17 mouse cellular contexts compared by ENCODE assay signal in the genomic region with DNA sequence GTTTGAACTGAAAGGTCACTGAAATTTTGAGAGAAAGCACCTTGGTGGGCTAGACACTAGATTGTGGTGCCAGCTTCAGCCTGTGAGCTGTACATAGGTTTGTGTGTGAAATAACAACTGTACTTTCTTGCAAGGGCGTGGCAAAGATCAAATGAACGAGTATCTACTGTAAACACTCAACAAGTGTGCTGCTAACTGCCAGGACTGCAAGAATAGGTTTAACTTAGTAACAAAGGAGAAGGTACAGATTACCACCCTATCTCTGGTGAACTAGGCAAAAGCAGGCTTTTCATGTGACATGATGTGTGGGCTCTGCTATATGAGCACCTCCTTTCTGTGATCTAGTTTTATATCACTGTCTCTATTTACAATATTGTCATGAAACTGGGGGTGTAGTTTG.
"Had no signal": no experiment of that assay in that cellular context is flagged by ENCODE, and none has a peak within 500 bp of the region (broad histone marks: within the 10 kb centered on the region; RNA-seq: fewer than 3 reads in every experiment).

No protein-coding gene starts in this region.

- H3K4me3 ChIP-seq: limb, embryonic 15.5 days; myocyte; neural tube, embryonic 15.5 days; stomach, embryonic 15.5 days had no signal

- H3K9me3 ChIP-seq: limb, embryonic 15.5 days; neural tube, embryonic 15.5 days; stomach, embryonic 15.5 days had no signal

- ATAC-seq: intestine, embryonic 16.5 days had no signal

- H3K9ac ChIP-seq: limb, embryonic 15.5 days; lung, embryonic 14.5 days; neural tube, embryonic 15.5 days; stomach, embryonic 15.5 days had no signal

- DNase-seq: kidney, adult 8-10 months; kidney, postnatal 36 days; layer of hippocampus, adult 9-11 months; layer of hippocampus, postnatal 36 days; lung, embryonic 14.5 days; lung, postnatal 10 days; lung, postnatal 4 days; midbrain, embryonic 14.5 days; spleen, adult 18-20 months; thymus, adult 2 months; thymus, postnatal 36 days had no signal

- H3K4me1 ChIP-seq: limb, embryonic 15.5 days; neural tube, embryonic 15.5 days; stomach, embryonic 15.5 days had no signal

- H3K27me3 ChIP-seq: limb, embryonic 15.5 days; neural tube, embryonic 15.5 days; stomach, embryonic 15.5 days had no signal

- H3K4me2 ChIP-seq: limb, embryonic 15.5 days; lung, embryonic 14.5 days; neural tube, embryonic 15.5 days; stomach, embryonic 15.5 days had no signal

- H3K27ac ChIP-seq: kidney, postnatal 0 days; limb, embryonic 15.5 days; neural tube, embryonic 15.5 days; stomach, embryonic 15.5 days had no signal
